Mouse (Mus musculus) embryonic fibroblast, embryonic 13.5 days (primary cell): Measurements from ENCODE around the gene Pdgfa. TPM values are rescaled to one million over a fixed set of nuclear protein-coding genes. Genes with fewer than 3 reads are reported as not detected.

Experiments
- H3K27ac ChIP-seq: 2 replicates; pipeline ENCODE4 v1.5.1; 2012; ENCODE audit warnings: low read length, control low read depth, inconsistent platforms; ENCODE audit not compliant: insufficient read depth
- H3K4me1 ChIP-seq: 2 replicates; pipeline ENCODE4 v1.6.1; 2011; ENCODE audit warnings: low read length; ENCODE audit not compliant: control insufficient read depth, insufficient read depth
- H3K4me3 ChIP-seq: 2 replicates; pipeline ENCODE4 v1.5.1; 2011; ENCODE audit warnings: mild to moderate bottlenecking, control low read depth, low read length; ENCODE audit not compliant: insufficient read depth
- CTCF ChIP-seq: IDR thresholded peaks from 2 replicates; pipeline ENCODE4 v1.5.1; 2011; ENCODE audit warnings: mild to moderate bottlenecking, control low read depth, low read length, moderate library complexity, borderline replicate concordance; ENCODE audit not compliant: insufficient read depth
- POLR2A ChIP-seq: IDR thresholded peaks from 2 replicates; pipeline ENCODE4 v1.6.1; 2011; ENCODE audit warnings: low read depth, mild to moderate bottlenecking, control low read depth, low read length, moderate library complexity
- polyA plus RNA-seq: library from polyadenylated mRNA; stranded (reverse); fragments of >200 nt; gene quantifications from 2 replicates; pipeline ENCODE4 v1.2.4, GENCODE M21; 2011; ENCODE audit warnings: low read depth; ENCODE audit not compliant: missing spikeins, insufficient read length

Gene Pdgfa
- polyA plus RNA-seq, 1 experiment = 32.4 TPM

DNA sequence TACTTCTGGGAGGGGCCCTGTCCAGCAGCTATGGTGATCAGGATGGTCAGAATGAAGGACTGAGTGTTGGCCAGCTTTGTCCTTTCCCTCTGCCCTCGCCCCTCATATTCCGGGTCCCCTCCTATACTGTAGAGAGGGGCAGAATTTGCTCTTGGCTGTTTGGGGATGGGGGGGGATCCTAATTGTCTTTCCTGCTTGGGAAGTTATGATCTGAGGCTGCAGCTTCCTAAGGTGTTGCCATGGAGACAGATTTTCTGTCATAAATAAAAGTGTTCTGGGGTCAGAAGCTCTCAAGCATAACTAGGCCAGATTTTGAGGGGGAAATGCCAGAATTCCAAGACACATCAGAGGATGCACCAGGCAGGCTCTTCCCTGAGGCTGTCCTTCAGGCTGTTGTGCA is 31.6 kb downstream of the Pdgfa start:
- Histone ChIP-seq H3K27ac (no peak overlapping the region), H3K4me3 (no peak overlapping the region)
- TF ChIP-seq POLR2A = no peak
- no peak for TF ChIP-seq CTCF

DNA sequence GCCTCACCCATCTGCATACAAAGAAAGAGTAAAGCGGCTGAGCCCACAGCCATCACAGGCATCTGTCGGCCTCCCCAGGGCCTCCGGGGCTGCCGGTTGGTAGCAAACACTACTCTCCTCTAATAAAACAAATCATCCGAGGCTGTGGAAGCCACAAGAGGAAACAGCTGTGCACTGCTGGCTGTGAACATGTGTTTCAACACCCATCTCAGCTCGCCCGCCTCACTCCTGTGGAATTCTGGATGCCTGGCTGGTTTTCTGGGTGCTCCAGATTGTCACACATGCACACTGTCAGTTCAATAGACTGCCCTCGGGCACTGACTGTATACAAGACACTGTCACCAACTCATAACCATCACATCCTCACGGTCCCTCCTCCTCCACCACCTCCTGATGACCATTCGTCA is 40.7 kb downstream of the Pdgfa start:
- Histone ChIP-seq H3K4me1 (peaks cover 8% of the 10 kb centered on the region), H3K27ac (no peak overlapping the region), H3K4me3 (no peak overlapping the region)
- TF ChIP-seq POLR2A = no peak
- no peak for TF ChIP-seq CTCF

More for the DNA sequence above, 31.6 kb downstream of the Pdgfa start:
- H3K4me1 ChIP-seq = peaks cover 2% of the 10 kb centered on the region

DNA sequence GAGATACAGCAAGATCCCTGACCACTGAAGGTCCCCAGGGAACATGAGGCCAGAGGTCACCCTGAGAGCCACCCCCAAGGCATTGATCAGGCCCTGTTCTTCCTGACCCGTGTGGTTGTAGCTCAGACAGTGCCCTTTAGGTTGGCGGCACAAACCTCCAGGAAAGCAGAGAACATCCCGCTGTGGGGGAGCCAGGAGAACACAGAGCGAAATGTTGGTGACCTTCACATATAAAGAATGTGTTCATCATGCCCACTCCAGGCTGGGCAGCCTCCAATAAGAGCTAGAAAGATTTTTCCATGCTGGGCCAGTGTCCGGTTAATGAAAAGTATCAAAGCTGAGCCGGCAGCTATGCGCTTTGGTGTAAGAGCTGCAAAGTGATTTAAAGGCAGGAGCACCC is 43.2 kb downstream of the Pdgfa start:
- no peak overlapping the region for H3K4me3 ChIP-seq
- no peak overlapping the region for H3K27ac ChIP-seq
- no peak for TF ChIP-seq POLR2A
- no peak for TF ChIP-seq CTCF
- peaks cover 8% of the 10 kb centered on the region for H3K4me1 ChIP-seq

DNA sequence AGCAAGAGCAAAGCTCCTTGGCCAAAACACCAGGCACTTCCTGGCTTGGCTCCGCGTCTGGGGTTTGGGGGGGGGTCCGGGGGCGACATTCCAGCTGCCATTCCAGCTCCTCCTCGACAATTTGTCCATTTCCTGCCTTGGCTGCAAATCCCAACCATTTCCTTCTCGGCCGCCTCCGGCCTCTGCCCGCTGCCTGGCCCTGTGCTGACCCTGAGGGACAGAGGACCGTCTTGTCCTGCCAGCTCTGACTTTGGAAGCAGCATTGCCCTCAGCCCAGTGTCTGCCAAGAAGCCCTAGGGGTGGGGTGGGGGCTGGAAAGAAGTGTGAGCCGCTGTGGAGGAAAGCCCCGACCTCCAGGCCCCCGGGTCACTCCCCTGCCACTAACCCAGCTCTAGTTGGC is 44.2 kb downstream of the Pdgfa start:
- Histone ChIP-seq H3K4me3 (no peak overlapping the region), H3K27ac (no peak overlapping the region), H3K4me1 (peaks cover 11% of the 10 kb centered on the region)
- no peak for TF ChIP-seq POLR2A
- TF ChIP-seq CTCF = no peak

DNA sequence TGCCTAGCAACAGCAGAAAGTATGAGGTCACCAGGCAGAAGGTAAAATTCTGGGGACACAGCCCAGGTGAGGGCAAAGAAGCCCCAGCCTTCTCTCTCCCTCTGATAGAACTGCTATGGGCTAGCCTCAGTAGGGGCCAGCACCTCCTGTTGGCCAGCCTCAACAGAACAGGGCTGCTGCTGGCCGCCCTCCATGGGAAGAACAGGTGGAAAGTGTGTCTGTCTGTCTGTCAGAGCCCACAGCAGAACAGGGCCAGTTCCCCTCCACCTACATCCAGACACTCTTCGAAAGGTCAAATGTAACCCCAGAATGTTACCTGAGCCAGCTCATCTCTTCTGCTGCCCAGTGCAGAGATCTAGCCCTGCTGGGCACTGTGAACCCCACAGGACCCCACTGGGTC is 45.9 kb downstream of the Pdgfa start:
- H3K4me3 ChIP-seq = no peak overlapping the region
- no peak overlapping the region for H3K27ac ChIP-seq
- TF ChIP-seq POLR2A (no peak), CTCF (no peak)
- peaks cover 7% of the 10 kb centered on the region for H3K4me1 ChIP-seq

DNA sequence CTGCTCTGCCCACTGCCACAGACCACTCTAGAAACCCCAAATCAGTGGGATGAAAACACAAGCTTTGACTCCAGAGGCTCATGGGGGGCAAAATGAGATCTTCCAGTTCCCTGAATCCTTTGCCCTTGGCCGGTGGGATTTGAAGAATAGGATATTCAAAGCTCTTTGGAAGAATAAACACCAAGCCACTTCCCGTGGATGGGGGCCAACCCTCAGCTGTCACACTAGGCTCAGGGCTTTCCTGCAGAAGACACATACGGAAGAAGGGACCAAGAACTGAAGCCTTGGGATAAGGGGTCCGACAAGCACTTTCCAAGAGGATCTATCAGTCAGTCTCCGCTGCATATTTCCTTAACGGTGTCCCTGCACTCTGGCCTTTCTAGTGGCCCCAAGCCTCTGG is 48.0 kb downstream of the Pdgfa start:
- no peak for TF ChIP-seq CTCF
- TF ChIP-seq POLR2A = no peak
- Histone ChIP-seq H3K4me1 (peaks cover 3% of the 10 kb centered on the region; the same call in 1 of the 2 replicates), H3K27ac (no peak overlapping the region), H3K4me3 (no peak overlapping the region)

DNA sequence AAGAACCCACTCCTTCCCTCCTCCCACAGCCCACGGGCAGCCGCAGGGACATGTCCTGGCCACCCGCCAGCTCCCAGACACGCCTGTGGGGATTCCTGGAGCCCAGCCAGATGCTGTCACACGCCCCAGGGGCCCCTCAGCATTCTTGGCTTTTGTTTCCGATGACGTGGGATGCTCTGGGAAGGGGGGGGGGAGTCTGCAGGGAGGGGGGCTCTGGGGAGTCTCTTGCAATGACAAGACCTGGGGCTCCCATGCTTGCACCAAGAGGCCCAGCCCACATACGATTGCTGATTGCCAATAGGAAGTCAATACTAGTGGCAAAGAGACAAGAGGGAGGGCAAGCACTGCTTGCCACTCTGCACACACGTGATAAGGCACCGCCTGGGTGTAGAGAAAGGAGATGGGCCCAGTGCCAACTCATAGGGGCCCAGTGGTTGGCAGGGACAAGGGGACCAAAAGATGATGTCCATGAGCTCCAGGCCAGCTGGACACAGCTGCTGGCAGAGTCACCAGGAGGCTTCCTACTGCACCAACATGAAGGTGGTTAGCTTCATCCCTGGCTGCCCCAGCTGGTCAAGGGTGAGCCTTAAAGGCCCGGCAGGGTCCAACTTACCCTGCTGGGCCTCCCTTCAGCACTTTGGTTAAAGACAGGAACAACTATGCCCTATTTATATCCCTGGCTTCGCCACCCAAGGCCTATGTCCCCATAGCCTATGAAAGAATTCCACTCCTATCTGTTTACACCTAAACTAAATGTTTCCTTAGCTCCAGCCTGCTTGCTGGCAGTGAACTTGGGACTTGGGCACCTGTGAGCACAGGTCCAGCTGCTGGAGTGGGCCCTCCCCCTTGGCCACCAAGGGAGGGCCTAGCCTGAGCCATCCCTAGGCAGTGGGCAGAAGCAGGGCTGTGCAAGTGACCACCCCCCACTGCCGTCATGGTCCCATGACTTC is 48.9 kb downstream of the Pdgfa start:
- Histone ChIP-seq H3K27ac (no peak overlapping the region), H3K4me3 (no peak overlapping the region), H3K4me1 (peaks cover 3% of the 10 kb centered on the region; the same call in 1 of the 2 replicates)
- no peak for TF ChIP-seq POLR2A
- TF ChIP-seq CTCF = no peak

DNA sequence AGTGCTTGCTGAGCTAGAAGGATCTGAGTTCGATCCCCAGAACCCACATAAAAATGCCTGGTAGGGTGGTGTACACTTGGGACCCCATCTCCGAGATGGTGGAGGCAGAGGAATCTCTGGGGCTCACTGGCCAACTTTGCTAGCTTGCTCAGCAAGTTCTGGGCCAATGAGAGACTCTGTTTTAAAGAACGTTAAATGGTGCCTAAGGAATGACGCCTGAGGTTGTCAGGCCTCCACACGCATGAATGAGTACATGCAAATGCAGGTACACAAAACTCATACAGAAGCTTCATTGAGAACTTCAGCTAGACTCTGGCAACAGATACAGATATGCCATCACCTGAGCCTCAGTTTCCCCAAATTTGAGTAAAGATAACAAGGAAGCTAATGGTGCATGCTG is 49.7 kb downstream of the Pdgfa start:
- Histone ChIP-seq H3K4me3 (no peak overlapping the region), H3K27ac (no peak overlapping the region), H3K4me1 (peaks cover 7% of the 10 kb centered on the region)
- TF ChIP-seq CTCF (no peak), POLR2A (no peak)

DNA sequence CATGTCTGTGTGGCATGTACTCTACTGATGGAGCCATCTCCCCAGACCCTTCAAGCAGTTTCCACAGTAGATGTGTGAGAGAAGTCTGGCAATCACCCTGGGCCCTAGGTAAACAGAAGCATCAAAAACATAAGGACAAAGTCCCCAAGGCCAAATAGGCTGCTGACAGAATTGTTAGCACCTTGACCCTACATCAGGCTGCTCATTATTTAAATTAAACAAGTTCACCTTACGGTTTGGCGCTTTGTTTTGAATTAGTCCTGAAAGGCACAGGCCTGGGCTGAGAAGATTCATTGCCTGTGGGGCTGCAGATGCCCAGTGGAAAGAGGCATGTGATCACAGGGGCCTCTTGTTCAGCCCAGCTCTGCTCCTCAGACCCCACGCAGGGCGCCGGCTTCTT is 50.2 kb downstream of the Pdgfa start:
- Histone ChIP-seq H3K4me1 (peaks cover 7% of the 10 kb centered on the region), H3K27ac (no peak overlapping the region)

DNA sequence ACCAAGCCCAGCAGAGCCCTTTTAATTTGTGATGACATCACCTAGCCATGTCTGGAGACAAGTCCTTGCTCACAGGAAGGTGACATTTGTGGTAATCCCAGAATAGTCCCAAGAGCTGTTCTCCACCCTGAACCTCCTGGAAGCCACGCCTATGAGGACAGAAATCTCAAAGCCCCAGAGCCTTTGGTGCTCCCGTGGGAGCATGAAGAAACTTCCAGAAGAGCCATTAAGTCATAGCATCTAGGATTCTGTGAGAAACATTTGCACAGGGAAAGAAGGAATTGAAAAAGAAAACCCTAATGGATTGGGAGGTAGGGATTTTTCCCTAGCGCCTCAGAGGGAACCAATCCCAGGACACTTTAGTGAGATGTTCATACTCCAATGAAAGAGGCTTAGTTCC is 52.2 kb downstream of the Pdgfa start:
- no peak overlapping the region for H3K4me3 ChIP-seq
- H3K4me1 ChIP-seq = peaks cover 7% of the 10 kb centered on the region
- no peak for TF ChIP-seq POLR2A
- no peak for TF ChIP-seq CTCF
- no peak overlapping the region for H3K27ac ChIP-seq

More for the DNA sequence above, 50.2 kb downstream of the Pdgfa start:
- H3K4me3 ChIP-seq = no peak overlapping the region
- TF ChIP-seq CTCF (no peak), POLR2A (no peak)

DNA sequence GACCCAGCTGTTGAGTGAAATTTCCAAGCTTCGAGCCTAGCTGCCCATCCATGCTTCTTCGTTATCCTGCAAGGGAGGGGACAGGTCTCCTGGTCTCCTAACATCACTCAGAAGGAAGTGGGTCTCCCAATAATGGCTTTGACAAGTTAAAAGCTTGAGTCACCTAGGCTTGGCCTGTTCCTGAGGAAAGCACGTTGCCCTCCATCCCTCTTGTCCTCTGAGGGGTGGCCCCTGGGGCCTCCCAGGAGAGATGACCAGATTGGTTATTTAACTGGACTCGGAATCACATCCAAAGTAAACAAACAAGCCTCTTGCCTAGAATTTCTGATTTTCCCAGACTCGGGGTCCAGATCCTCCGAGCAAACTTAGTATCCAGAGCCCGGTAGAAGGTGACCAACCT is 52.6 kb downstream of the Pdgfa start:
- Histone ChIP-seq H3K27ac (no peak overlapping the region), H3K4me1 (peaks cover 7% of the 10 kb centered on the region), H3K4me3 (no peak overlapping the region)
- TF ChIP-seq POLR2A = no peak
- TF ChIP-seq CTCF = no peak
